Mouse (Mus musculus) brown adipose tissue, adult 24 weeks (tissue): ENCODE results near the gene Fam20c. TPM values are rescaled to one million over a fixed set of nuclear protein-coding genes. Genes with fewer than 3 reads are reported as not detected.

Experiments used
- H3K27ac ChIP-seq: fragments of 200-500 bp; replicated peaks from 2 replicates; pipeline ENCODE4 v1.5.1; 2012; ENCODE audit warnings: low read depth, mild to moderate bottlenecking, low read length
- H3K4me1 ChIP-seq: fragments of 200-500 bp; 2 replicates; pipeline ENCODE4 v1.6.1; 2012; ENCODE audit warnings: low read length, mixed read lengths; ENCODE audit not compliant: control insufficient read depth, insufficient read depth, insufficient read length
- H3K4me3 ChIP-seq: fragments of 200-500 bp; 2 replicates; pipeline ENCODE4 v1.5.1; 2012; ENCODE audit warnings: low read depth, mild to moderate bottlenecking, low read length, moderate library complexity; ENCODE audit not compliant: insufficient read depth
- polyA plus RNA-seq: library from polyadenylated mRNA; stranded (reverse); fragments of >200 nt; gene quantifications from 2 replicates; pipeline ENCODE4 v1.2.4, GENCODE M21; 2012; ENCODE audit not compliant: missing spikeins, insufficient read depth, insufficient read length

The Fam20c gene
- 19.0 and 33.0 TPM in 2 replicates for polyA plus RNA-seq

DNA sequence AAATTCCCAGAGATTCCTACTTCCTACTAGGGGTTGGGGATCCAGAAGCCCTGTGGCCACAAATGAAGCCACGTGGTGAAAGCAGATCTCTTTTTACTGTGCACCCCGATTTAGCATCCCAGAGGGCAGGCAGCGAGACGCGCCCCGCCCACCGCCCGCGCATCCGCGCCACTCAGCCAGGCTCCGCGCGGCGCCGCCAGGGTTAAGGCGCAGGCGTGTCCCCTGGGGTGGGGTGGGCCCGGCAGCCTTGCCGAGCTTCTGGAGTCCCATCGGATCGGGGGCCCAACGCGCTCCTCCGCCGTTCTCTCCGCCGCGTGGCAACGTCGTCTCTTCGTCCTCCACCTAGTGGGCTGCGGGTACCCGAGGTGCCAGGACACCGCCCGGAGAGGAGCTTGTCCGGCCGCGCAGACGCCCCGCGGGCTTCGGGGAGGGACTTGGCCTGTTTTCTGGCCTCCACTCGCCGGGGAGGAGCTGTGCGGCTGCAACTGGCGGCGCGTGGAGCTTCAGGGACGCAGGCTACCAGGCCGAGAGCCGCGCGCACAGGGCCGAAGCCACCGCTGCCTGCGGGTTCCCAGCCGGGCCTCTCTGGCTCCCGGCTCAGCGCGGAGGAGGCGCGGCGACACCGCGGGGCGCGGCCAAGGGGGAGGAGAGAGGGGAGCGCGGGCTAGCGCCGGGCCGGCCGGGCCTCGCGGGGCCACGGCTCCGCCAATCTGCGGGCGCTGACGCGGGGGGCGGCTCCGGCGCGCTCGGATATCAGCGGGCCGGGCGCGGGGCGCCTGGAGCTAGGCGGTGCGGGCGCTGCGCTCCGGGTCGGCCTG lies at the start of gene Fam20c:
Fam20c (plus strand) TSS at position 212 of the 818 bp plus-strand sequence.
- H3K27ac ChIP-seq: peak within 1 kb of the TSS; percentile 70
- H3K4me1 ChIP-seq: no peaks in the 10 kb centered on the region
- peak within 1 kb of the TSS; percentile 80 for H3K4me3 ChIP-seq

- Histone ChIP-seq H3K4me1 (no peaks in the 10 kb centered on the region), H3K4me3 (no peak overlapping the region), H3K27ac (no peak overlapping the region)
These were observed 46.9 kb upstream of the Fam20c start for GRCm38 (mm10) chr5:138707367-138707766.

DNA sequence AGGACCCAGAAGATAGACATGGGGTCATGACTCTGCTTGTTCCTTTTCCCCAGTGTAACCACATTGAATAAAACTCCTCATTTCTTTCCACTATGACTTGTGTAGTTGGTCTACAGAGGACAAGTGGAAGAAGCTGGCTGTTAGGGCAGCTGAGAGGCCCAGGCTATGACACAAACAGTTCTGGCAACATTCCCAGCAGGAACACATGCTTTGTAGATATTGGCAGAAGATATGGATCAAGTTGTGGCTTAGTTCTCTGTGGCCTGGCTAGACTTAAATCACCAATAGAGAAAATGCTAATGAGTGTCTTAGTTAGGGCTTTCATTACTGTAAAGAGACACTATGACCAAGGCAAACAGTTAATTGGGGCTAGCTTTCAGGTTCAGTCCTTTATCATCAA lies 45.7 kb upstream of the Fam20c start:
- no peaks in the 10 kb centered on the region for H3K4me1 ChIP-seq
- no peak overlapping the region for H3K4me3 ChIP-seq

DNA sequence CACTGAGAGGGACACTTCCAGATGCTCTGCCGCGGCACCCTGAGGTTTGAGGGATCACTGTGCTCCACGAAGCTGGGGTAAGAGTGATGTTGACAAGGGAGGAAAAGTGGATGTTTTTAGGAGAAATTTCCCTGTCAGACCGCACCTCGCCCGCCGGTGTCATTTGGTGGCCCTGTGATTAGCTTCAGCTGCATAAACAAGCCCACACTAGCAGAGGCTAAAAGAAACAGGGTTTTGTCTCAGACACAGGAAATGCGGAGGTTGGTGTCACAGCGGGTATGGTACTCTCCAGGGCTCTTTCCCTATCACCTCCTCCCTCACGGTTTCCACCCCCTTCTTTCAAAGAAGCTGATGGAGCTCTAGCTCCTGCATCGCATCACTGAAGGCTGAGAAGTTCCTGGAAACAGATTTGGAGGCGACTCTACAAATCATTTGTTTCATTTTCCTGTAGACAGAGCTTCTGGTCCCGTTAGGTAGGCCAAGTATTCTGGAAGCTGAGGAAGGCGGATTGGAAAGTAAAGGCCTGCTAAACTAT lies 38.7 kb upstream of the Fam20c start:
- Histone ChIP-seq H3K4me3 (no peak overlapping the region), H3K4me1 (no peaks in the 10 kb centered on the region), H3K27ac (no peak overlapping the region)

More for the DNA sequence above, 45.7 kb upstream of the Fam20c start:
- H3K27ac ChIP-seq: no peak overlapping the region

DNA sequence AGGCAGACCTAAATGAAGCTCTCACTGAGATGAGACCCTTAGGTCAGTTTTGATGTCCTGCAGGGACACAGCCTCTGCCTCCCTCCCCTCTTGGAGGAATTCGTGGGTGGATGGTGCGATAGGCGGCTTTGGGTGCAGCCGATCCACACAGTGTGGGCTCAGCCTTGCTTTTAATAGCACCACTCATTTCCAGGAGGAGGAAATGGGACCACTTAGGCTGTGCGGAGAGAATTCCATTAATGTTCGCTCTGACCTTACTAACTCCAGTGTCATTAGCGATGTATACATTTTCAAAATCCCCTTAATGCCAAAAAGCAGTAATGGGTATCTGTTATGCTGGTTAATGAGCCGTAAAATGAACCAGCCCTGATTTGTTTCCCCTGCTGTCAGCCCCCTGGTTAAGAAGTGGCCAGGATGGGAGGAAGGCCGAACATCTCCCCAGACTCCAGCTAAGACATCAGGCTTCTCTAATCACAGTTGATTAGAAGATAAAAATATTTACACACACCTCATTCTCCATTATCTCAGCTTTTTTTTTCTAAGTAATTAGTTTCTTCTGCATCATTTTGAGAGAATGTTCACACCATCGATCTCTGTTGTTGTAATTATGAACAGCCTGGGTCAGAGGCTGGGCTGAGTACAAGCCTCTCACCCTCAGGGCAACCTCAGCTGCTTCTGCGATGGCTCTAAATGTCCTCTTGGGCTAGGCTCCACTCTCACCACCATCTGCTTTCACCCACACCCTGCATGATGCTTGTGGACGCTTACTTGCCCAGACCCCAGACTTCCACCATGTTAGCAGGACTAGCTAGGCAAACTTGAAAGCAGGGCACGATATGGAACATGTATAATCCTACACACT lies 33.8 kb upstream of the Fam20c start:
- H3K4me3 ChIP-seq: no peak overlapping the region
- no peak overlapping the region for H3K27ac ChIP-seq
- no peaks in the 10 kb centered on the region for H3K4me1 ChIP-seq

- no peak overlapping the region for H3K4me3 ChIP-seq
- H3K4me1 ChIP-seq: no peaks in the 10 kb centered on the region
- no peak overlapping the region for H3K27ac ChIP-seq
These were observed 29.9 kb upstream of the Fam20c start for GRCm38 (mm10) chr5:138724417-138724816.

DNA sequence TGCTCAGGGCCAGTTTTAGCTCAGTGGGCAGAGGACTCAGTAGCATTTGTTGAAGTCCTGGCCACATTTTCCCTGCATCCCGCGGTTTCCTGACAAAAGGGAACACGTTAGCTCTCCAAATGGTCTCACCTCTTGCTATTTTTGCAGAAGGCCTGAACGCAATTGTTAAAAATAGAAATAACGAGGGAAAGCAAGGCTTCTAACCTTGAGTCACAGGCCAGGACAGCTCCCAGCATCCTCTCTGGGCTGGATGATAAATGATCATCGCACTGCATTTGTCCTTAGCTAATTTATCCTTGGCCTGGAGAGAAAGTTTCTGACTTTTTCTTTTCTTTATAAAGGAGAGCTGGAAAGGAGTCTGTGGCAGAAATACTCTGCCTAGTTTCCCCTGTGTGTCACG lies 29.2 kb upstream of the Fam20c start:
- H3K4me1 ChIP-seq: no peaks in the 10 kb centered on the region
- no peak overlapping the region for H3K27ac ChIP-seq
- H3K4me3 ChIP-seq: no peak overlapping the region

DNA sequence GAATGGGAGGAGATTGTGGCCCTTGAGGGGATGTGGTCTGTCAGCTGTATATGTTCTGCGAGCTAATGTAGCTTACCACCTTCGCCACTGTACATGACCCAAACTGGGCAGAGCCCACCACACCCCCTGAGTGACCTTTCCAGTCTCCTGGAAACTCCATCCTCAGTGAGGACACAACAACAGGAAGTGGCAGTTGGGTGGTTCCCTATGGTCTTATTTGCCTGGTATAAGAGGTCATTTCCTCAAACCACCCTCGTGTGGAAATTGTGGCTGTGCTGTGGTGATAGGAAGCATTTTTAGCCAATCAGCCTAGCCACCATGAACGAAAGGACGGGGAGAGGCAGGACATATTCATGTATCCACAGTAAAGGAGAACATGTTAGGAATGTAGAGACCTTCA lies 23.5 kb upstream of the Fam20c start:
- H3K4me3 ChIP-seq: no peak overlapping the region
- H3K4me1 ChIP-seq: no peaks in the 10 kb centered on the region
- no peak overlapping the region for H3K27ac ChIP-seq

- Histone ChIP-seq H3K4me1 (no peaks in the 10 kb centered on the region), H3K4me3 (no peak overlapping the region), H3K27ac (no peak overlapping the region)
These were observed 20.9 kb upstream of the Fam20c start for GRCm38 (mm10) chr5:138733317-138733899.

DNA sequence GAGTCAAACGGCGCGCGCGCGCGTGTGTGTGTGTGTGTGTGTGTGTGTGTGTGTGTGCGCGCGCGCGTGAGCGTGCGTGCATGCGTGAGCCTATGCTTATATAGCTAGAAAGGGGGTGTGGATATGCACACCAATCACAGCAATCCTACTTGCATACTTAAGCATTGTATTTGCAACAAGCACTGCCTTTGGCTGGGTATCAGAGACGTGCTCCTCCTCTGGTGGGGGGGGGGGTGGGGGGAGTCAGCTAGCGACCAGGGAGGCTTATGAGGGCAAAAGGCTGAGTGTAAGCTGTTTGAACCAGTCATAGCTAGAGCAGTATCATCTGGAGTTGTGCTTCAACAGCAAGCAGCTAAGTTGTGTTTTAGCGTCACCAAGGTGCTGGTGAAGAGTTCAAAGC lies 20.3 kb upstream of the Fam20c start:
- no peak overlapping the region for H3K27ac ChIP-seq
- no peak overlapping the region for H3K4me3 ChIP-seq
- H3K4me1 ChIP-seq: no peaks in the 10 kb centered on the region

GRCm38 (mm10) chr5:138735201-138735757 lies 19.0 kb upstream of the Fam20c start:
- H3K27ac ChIP-seq: no peak overlapping the region
- H3K4me3 ChIP-seq: no peak overlapping the region
- H3K4me1 ChIP-seq: no peaks in the 10 kb centered on the region

GRCm38 (mm10) chr5:138740150-138740549 lies 14.2 kb upstream of the Fam20c start:
- Histone ChIP-seq H3K27ac (no peak overlapping the region), H3K4me1 (peaks cover 18% of the 10 kb centered on the region; the same call in 1 of the 2 replicates), H3K4me3 (no peak overlapping the region)

- Histone ChIP-seq H3K4me3 (no peak overlapping the region), H3K27ac (peak overlapping the region; percentile 52), H3K4me1 (peaks cover 26% of the 10 kb centered on the region; the same call in 1 of the 2 replicates)
These were observed 12.8 kb upstream of the Fam20c start for GRCm38 (mm10) chr5:138741516-138741915.

DNA sequence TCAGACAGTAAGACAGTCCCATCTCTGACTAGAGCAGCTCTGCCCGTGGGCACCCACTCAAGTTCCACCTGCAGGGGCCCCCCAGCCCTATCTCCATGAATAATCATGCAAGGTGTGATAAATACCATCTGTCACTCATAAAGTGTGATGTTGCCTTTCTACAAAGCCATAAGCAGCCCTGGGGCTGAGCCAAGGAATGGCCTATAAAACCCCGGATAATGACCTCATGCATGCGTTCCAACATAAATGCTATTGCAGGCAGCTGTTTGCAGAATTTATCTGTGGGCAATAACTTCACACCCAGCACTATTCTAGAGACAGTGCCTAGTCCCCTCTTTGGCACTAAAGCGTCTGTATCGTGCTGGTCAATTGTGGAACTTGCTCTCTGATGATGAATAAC lies 12.0 kb upstream of the Fam20c start:
- Histone ChIP-seq H3K27ac (peak overlapping the region; percentile 57), H3K4me1 (peaks cover 32% of the 10 kb centered on the region), H3K4me3 (no peak overlapping the region)

- peaks cover 40% of the 10 kb centered on the region for H3K4me1 ChIP-seq
- H3K4me3 ChIP-seq: no peak overlapping the region
- peak overlapping the region; percentile 83 for H3K27ac ChIP-seq
These were observed 10.7 kb upstream of the Fam20c start for GRCm38 (mm10) chr5:138743631-138744030.
